Mouse (Mus musculus) olfactory bulb, adult 2 months (tissue): ENCODE measurements around the gene Chchd5.

Source experiments
- CTCF ChIP-seq: fragments of 200-500 bp; IDR thresholded peaks from 2 replicates; pipeline ENCODE4 v1.5.1; 2012; ENCODE audit warnings: low read depth, mild to moderate bottlenecking, low read length, moderate library complexity; ENCODE audit not compliant: insufficient read depth
- POLR2A ChIP-seq: fragments of 200-500 bp; IDR thresholded peaks from 2 replicates; pipeline ENCODE4 v1.6.1; 2012; ENCODE audit warnings: mild to moderate bottlenecking, low read depth, low read length, moderate library complexity; ENCODE audit not compliant: insufficient read depth

DNA sequence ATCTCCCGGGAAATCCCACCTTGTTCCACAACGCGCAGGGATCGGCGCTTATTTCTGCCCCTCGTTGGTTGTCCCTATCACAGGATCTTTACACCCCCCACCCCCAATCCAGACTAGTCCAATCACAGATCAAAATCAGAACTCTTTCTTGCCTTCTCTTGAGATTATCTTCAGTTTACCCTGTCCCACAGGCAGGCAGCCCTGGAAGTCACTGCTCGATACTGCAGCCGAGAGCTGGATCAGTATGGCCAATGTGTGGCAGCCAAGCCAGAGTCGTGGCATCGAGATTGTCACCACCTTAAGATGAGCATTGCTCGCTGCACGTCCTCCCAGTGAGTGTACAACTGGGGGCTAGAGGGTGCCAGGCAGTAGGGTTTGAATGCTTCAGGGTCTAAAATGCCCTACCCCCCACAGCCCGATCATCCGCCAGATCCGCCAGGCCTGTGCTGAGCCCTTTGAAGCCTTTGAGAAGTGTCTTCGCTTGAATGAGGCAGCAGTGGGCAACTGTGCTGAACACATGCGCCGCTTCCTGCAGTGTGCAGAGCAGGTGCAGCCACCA, 566 bp downstream of the Chchd5 start:
- TF ChIP-seq CTCF (no peak), POLR2A (no peak)
